Comparison of ENCODE assay signal across 8 mouse cellular contexts in genomic region chr4:133197355-133197754, GRCm38 (mm10). TPM values are rescaled to one million over a fixed set of nuclear protein-coding genes. Genes with fewer than 3 reads are reported as not detected.
DNase-seq lines count a peak whose midpoint lies in the region; ATAC-seq and TF ChIP-seq lines count a peak whose summit lies in the region.

No protein-coding gene starts in this region.

- peak overlapping the region; percentile 84 for H3K27ac ChIP-seq in heart, embryonic 11.5 days (ENCODE audit: low read depth, low read length)
- peak overlapping the region; percentile 69; the same call in 1 of the 2 replicates for H3K27ac ChIP-seq in spleen, adult 2 months (ENCODE audit: insufficient read depth, low read length)
- peak overlapping the region; percentile 95 for H3K27ac ChIP-seq in limb, embryonic 12.5 days

- H3K4me2 ChIP-seq in heart, embryonic 11.5 days = no peak overlapping the region
- H3K4me2 ChIP-seq in limb, embryonic 12.5 days = peak overlapping the region; percentile 39

- no peak for TF ChIP-seq CTCF in spleen, adult 2 months (IDR thresholded peaks at IDR 0.05; ENCODE audit: extremely low read depth, insufficient read depth, insufficient read length, insufficient replicate concordance)

- intact Hi-C loops in heart, postnatal 10 days (cut with DNase I) = loop anchor here (5.0 kb wide), 1 partner anchor 65 kb away; the partner anchor contains the start of gene Wasf2

- no peaks in the 10 kb centered on the region for H3K9me3 ChIP-seq in heart, embryonic 11.5 days (replicated peaks; ENCODE audit: control insufficient read depth, low read length)
- H3K9me3 ChIP-seq in limb, embryonic 12.5 days = no peaks in the 10 kb centered on the region

- peaks cover 18% of the 10 kb centered on the region for H3K36me3 ChIP-seq in heart, embryonic 11.5 days (ENCODE audit: control insufficient read depth, insufficient read depth, low read length)
- H3K36me3 ChIP-seq in spleen, adult 2 months (ENCODE audit: control insufficient read depth, insufficient read depth, low read length) = peaks cover 30% of the 10 kb centered on the region
- H3K36me3 ChIP-seq in limb, embryonic 12.5 days = peaks cover 47% of the 10 kb centered on the region

- TF ChIP-seq POLR2A in spleen, adult 2 months (IDR thresholded peaks at IDR 0.05; ENCODE audit: low read depth, low read length) = no peak

- no peak for ATAC-seq in heart, embryonic 11.5 days (replicated peaks; ENCODE audit: insufficient number of reproducible peaks, low FRiP score, low TSS enrichment)
- peak; percentile 27; the same call in 1 of the 2 replicates for ATAC-seq in limb, embryonic 12.5 days (ENCODE audit: insufficient number of reproducible peaks, insufficient read depth, low FRiP score, low TSS enrichment, low read depth)

- 31% methylated on average over 5 of the region's 5 CpGs for WGBS in heart, embryonic 11.5 days (ENCODE audit: insufficient replicate concordance)
- 91% methylated on average over 5 of the region's 5 CpGs for WGBS in spleen, adult 2 months
- 2% methylated on average over 5 of the region's 5 CpGs for WGBS in limb, embryonic 12.5 days

- H3K4me3 ChIP-seq in heart, embryonic 11.5 days (ENCODE audit: low read depth, low read length) = no peak overlapping the region
- H3K4me3 ChIP-seq in spleen, adult 2 months (ENCODE audit: extremely low read depth, insufficient read depth, insufficient read length) = no peak overlapping the region
- H3K4me3 ChIP-seq in limb, embryonic 12.5 days (replicated peaks) = 0 out of 2 replicates have a peak overlapping the region, but pooled peaks have one; percentile 0

- H3K9ac ChIP-seq in heart, embryonic 11.5 days (ENCODE audit: low read depth, low read length) = peak overlapping the region; percentile 62
- H3K9ac ChIP-seq in limb, embryonic 12.5 days (replicated peaks) = no peak overlapping the region; the same call in 1 of the 2 replicates

- H3K27me3 ChIP-seq in heart, embryonic 11.5 days (ENCODE audit: control insufficient read depth, insufficient read depth, low read length) = no peaks in the 10 kb centered on the region
- no peaks in the 10 kb centered on the region for H3K27me3 ChIP-seq in spleen, adult 2 months (ENCODE audit: control insufficient read depth, insufficient read depth, low read length)
- no peaks in the 10 kb centered on the region for H3K27me3 ChIP-seq in limb, embryonic 12.5 days

- no peak for DNase-seq in heart, postnatal 10 days
- DNase-seq in spleen, adult 2 months (ENCODE audit: low read depth in 1 of 2, low spot score in 2 of 2) = no peak
- DNase-seq in spleen, postnatal 14 days (ENCODE audit: low spot score in 2 of 2) = no peak
- no peak for DNase-seq in testis, postnatal 14 days (ENCODE audit: low spot score)
- DNase-seq in ovary, postnatal 10 days (ENCODE audit: low spot score) = no peak
- DNase-seq in testis, postnatal 10 days (ENCODE audit: low spot score) = no peak

- peaks cover 54% of the 10 kb centered on the region for H3K4me1 ChIP-seq in heart, embryonic 11.5 days (ENCODE audit: control insufficient read depth, insufficient read depth, low read length)
- peaks cover 13% of the 10 kb centered on the region; the same call in 1 of the 2 replicates for H3K4me1 ChIP-seq in spleen, adult 2 months (ENCODE audit: control insufficient read depth, insufficient read depth, insufficient read length)
- peaks cover 61% of the 10 kb centered on the region for H3K4me1 ChIP-seq in limb, embryonic 12.5 days (replicated peaks)

RNA-seq across cellular contexts. Expression of gene Cd164l2, which starts 14.6 kb away (rescaled TPM):
- polyA plus RNA-seq in heart, embryonic 11.5 days (2014; fragmentation: Nextera tagmentation; extraction: Ambion mirVana) = 0.27 and 0.77 TPM in 2 replicates
- total RNA-seq in heart, postnatal 10 days (2021) = not detected
- polyA plus RNA-seq in spleen, adult 2 months (2012; rRNA removed) = 0.19 and 0.54 TPM in 2 replicates
- polyA plus RNA-seq in limb, embryonic 12.5 days (2016; fragmentation: Nextera tagmentation; extraction: Ambion mirVana) = 3.2 and 4.6 TPM in 2 replicates

RNA-seq across cellular contexts. Expression of gene Gpr3, which starts 15.0 kb away (rescaled TPM):
- 0.37 and 0.61 TPM in 2 replicates for polyA plus RNA-seq in heart, embryonic 11.5 days (2014; fragmentation: Nextera tagmentation; extraction: Ambion mirVana)
- under 1 TPM in 1 of 2 experiments, not detected in 1; 0.12 TPM for total RNA-seq in heart, postnatal 10 days (2021)
- 0.02 TPM in 1 of 2 replicates, not detected in the other for polyA plus RNA-seq in spleen, adult 2 months (2012; rRNA removed)
- polyA plus RNA-seq in limb, embryonic 12.5 days (2016; fragmentation: Nextera tagmentation; extraction: Ambion mirVana) = 0.24 and 0.58 TPM in 2 replicates

RNA-seq across cellular contexts. Expression of gene Map3k6, which starts 43.3 kb away (rescaled TPM):
- polyA plus RNA-seq in heart, embryonic 11.5 days (2014; fragmentation: Nextera tagmentation; extraction: Ambion mirVana) = 1.5 and 1.7 TPM in 2 replicates
- 10 to 100 TPM in 1 of 2 experiments, 1 to 10 TPM in 1; 8.2 to 30.7 TPM for total RNA-seq in heart, postnatal 10 days (2021)
- polyA plus RNA-seq in spleen, adult 2 months (2012; rRNA removed) = 4.0 and 5.8 TPM in 2 replicates
- polyA plus RNA-seq in limb, embryonic 12.5 days (2016; fragmentation: Nextera tagmentation; extraction: Ambion mirVana) = 2.3 and 2.9 TPM in 2 replicates
